Comparison of ENCODE assay signal across 18 mouse cellular contexts in genomic region chr3:22038004-22038403, GRCm38 (mm10).
"Had no signal": no experiment of that assay in that cellular context is flagged by ENCODE, and none has a peak within 500 bp of the region (broad histone marks: within the 10 kb centered on the region; RNA-seq: fewer than 3 reads in every experiment).

No protein-coding gene starts in this region.

- H3K9me3 ChIP-seq: midbrain, embryonic 10.5 days; midbrain, embryonic 12.5 days; neural tube, embryonic 13.5 days; neural tube, embryonic 15.5 days had no signal

- H3K4me1 ChIP-seq: midbrain, embryonic 10.5 days; midbrain, embryonic 12.5 days; neural tube, embryonic 13.5 days; neural tube, embryonic 15.5 days had no signal

- ATAC-seq: midbrain, embryonic 16.5 days had no signal

- DNase-seq: lung, embryonic 14.5 days; lung, postnatal 10 days; lung, postnatal 4 days; midbrain, embryonic 14.5 days; retina, postnatal 1 day; right cerebral cortex, adult 18-20 months; right cerebral cortex, postnatal 25 days; right cerebral cortex, postnatal 4 days; spleen, adult 18-20 months; thymus, adult 18-20 months; thymus, postnatal 14 days; thymus, postnatal 36 days had no signal

- H3K4me3 ChIP-seq: midbrain, embryonic 10.5 days; midbrain, embryonic 12.5 days; myocyte; neural tube, embryonic 13.5 days; neural tube, embryonic 15.5 days had no signal

- H3K36me3 ChIP-seq: midbrain, embryonic 10.5 days; midbrain, embryonic 12.5 days; neural tube, embryonic 13.5 days; neural tube, embryonic 15.5 days had no signal

- H3K27ac ChIP-seq: midbrain, embryonic 10.5 days; midbrain, embryonic 12.5 days; neural tube, embryonic 13.5 days; neural tube, embryonic 15.5 days had no signal

- H3K4me2 ChIP-seq: lung, embryonic 14.5 days; midbrain, embryonic 12.5 days; neural tube, embryonic 13.5 days; neural tube, embryonic 15.5 days had no signal

- H3K9ac ChIP-seq: lung, embryonic 14.5 days; midbrain, embryonic 12.5 days; neural tube, embryonic 13.5 days; neural tube, embryonic 15.5 days had no signal

- H3K27me3 ChIP-seq: midbrain, embryonic 12.5 days; neural tube, embryonic 13.5 days; neural tube, embryonic 15.5 days had no signal
